Mouse (Mus musculus) forebrain, embryonic 16.5 days (tissue): Measurements from ENCODE around the gene Tpsab1. TPM values are rescaled to one million over a fixed set of nuclear protein-coding genes. Genes with fewer than 3 reads are reported as not detected.

ENCODE experiments used
- ATAC-seq: fragments of 200-750 bp; cut with Nextera tagmentation; 2 replicates; pipeline ENCODE4 v1.8.0; 2017; ENCODE audit warnings: mild to moderate bottlenecking, moderate library complexity
- H3K27ac ChIP-seq: fragments of 300-500 bp; sonication (generic); 2 replicates; pipeline ENCODE4 v1.5.1; 2014; ENCODE audit warnings: low read length, control low read depth
- H3K27me3 ChIP-seq: fragments of 300-500 bp; sonication (generic); replicated peaks from 2 replicates; pipeline ENCODE4 v1.6.1; 2014; ENCODE audit warnings: low read length; ENCODE audit not compliant: control insufficient read depth, insufficient read depth
- H3K36me3 ChIP-seq: fragments of 300-500 bp; sonication (generic); 2 replicates; pipeline ENCODE4 v1.6.1; 2014; ENCODE audit not compliant: control insufficient read depth, insufficient read depth
- H3K4me1 ChIP-seq: fragments of 300-500 bp; sonication (generic); replicated peaks from 2 replicates; pipeline ENCODE4 v1.6.1; 2014; ENCODE audit warnings: low read length; ENCODE audit not compliant: control insufficient read depth, insufficient read depth
- H3K4me2 ChIP-seq: fragments of 300-500 bp; sonication (generic); 2 replicates; pipeline ENCODE4 v1.6.1; 2014; ENCODE audit warnings: mild to moderate bottlenecking, low read length, control low read depth
- H3K4me3 ChIP-seq: fragments of 300-500 bp; sonication (generic); replicated peaks from 2 replicates; pipeline ENCODE4 v1.5.1; 2014; ENCODE audit warnings: mild to moderate bottlenecking, low read length, control low read depth
- H3K9ac ChIP-seq: fragments of 300-500 bp; sonication (generic); replicated peaks from 2 replicates; pipeline ENCODE4 v1.6.1; 2014; ENCODE audit warnings: low read depth, low read length, control low read depth
- H3K9me3 ChIP-seq: fragments of 300-500 bp; sonication (generic); 2 replicates; pipeline ENCODE4 v1.6.1; 2016; ENCODE audit warnings: low read length; ENCODE audit not compliant: control insufficient read depth
- WGBS: fragments of 180-500 bp; shearing (Covaris S2); extraction: QIAGEN DNeasy Blood & Tissue Kit; methylation state at CpG from one replicate; pipeline ENCODE4 v1.1.7; 2014; 5-methylcytosine and 5-hydroxymethylcytosine counted together
- polyA plus RNA-seq: library from polyadenylated mRNA; unstranded; fragments of >200 nt; fragmentation: Nextera tagmentation; extraction: Ambion mirVana; gene quantifications from 2 replicates; pipeline ENCODE4 v1.2.1, GENCODE M21; 2015

The Tpsab1 gene
- polyA plus RNA-seq, 1 experiment from 2014 or later, result not detected

- Histone ChIP-seq H3K9me3 (no peaks in the 10 kb centered on the region), H3K27me3 (no peaks in the 10 kb centered on the region), H3K9ac (no peak overlapping the region), H3K36me3 (no peaks in the 10 kb centered on the region), H3K27ac (no peak overlapping the region), H3K4me1 (no peaks in the 10 kb centered on the region), H3K4me3 (no peak overlapping the region), H3K4me2 (no peak overlapping the region)
- whole genome bisulfite sequencing, result 87% methylated on average over 4 of the region's 4 CpGs
- no peak for ATAC-seq
Measured at GRCm38 (mm10) chr17:25338218-25338617, 7.1 kb downstream of the Tpsab1 start.

- Histone ChIP-seq H3K27ac (no peak overlapping the region), H3K4me3 (no peak overlapping the region), H3K27me3 (no peaks in the 10 kb centered on the region), H3K9me3 (no peaks in the 10 kb centered on the region), H3K4me1 (no peaks in the 10 kb centered on the region), H3K4me2 (no peak overlapping the region), H3K9ac (no peak overlapping the region), H3K36me3 (no peaks in the 10 kb centered on the region)
- ATAC-seq, result no peak
- WGBS, result 2% methylated on average over 8 of the region's 8 CpGs
Measured at GRCm38 (mm10) chr17:25333943-25334342, 11.4 kb downstream of the Tpsab1 start.

- Histone ChIP-seq H3K9ac (no peak overlapping the region), H3K27me3 (peaks cover 3% of the 10 kb centered on the region; the same call in 1 of the 2 replicates), H3K27ac (no peak overlapping the region), H3K36me3 (no peaks in the 10 kb centered on the region), H3K4me2 (no peak overlapping the region), H3K4me3 (no peak overlapping the region), H3K9me3 (no peaks in the 10 kb centered on the region), H3K4me1 (no peaks in the 10 kb centered on the region)
- ATAC-seq, result no peak
- 73% methylated on average over 9 of the region's 9 CpGs for WGBS
Measured at GRCm38 (mm10) chr17:25332321-25332720, 13.0 kb downstream of the Tpsab1 start.

- Histone ChIP-seq H3K4me2 (no peak overlapping the region), H3K4me3 (no peak overlapping the region), H3K9ac (no peak overlapping the region), H3K27ac (no peak overlapping the region), H3K9me3 (no peaks in the 10 kb centered on the region), H3K27me3 (no peaks in the 10 kb centered on the region), H3K36me3 (no peaks in the 10 kb centered on the region), H3K4me1 (no peaks in the 10 kb centered on the region)
- ATAC-seq, result no peak
- 26% methylated on average over 2 of the region's 2 CpGs for WGBS
Measured at GRCm38 (mm10) chr17:25322930-25323329, 22.4 kb downstream of the Tpsab1 start.

GRCm38 (mm10) chr17:25320819-25321218, 24.5 kb downstream of the Tpsab1 start:
- Histone ChIP-seq H3K27ac (no peak overlapping the region), H3K9me3 (no peaks in the 10 kb centered on the region), H3K4me3 (no peak overlapping the region), H3K9ac (no peak overlapping the region), H3K4me2 (no peak overlapping the region), H3K36me3 (no peaks in the 10 kb centered on the region), H3K27me3 (no peaks in the 10 kb centered on the region), H3K4me1 (no peaks in the 10 kb centered on the region)
- ATAC-seq, result no peak
- 88% methylated on average over 8 of the region's 8 CpGs for WGBS

- 73% methylated on average over 5 of the region's 5 CpGs for WGBS
- Histone ChIP-seq H3K36me3 (no peaks in the 10 kb centered on the region), H3K4me1 (no peaks in the 10 kb centered on the region), H3K27ac (no peak within 1 kb of the TSS), H3K4me2 (no peak within 1 kb of the TSS), H3K9ac (no peak within 1 kb of the TSS), H3K4me3 (no peak within 1 kb of the TSS), H3K27me3 (no peaks in the 10 kb centered on the region), H3K9me3 (no peaks in the 10 kb centered on the region)
- ATAC-seq, result no peak
Measured at GRCm38 (mm10) chr17:25318354-25318753, 27.0 kb downstream of the Tpsab1 start, which contains the start of gene Prss29. Gene Prss29 (plus strand): TSS chr17:25318654.

GRCm38 (mm10) chr17:25308346-25308745, 37.0 kb downstream of the Tpsab1 start, which contains the start of gene Prss28:
Gene Prss28 (plus strand): TSS chr17:25308646.
- Histone ChIP-seq H3K4me1 (no peaks in the 10 kb centered on the region), H3K4me2 (no peak within 1 kb of the TSS), H3K9ac (no peak within 1 kb of the TSS), H3K36me3 (no peaks in the 10 kb centered on the region), H3K4me3 (no peak within 1 kb of the TSS), H3K27ac (no peak within 1 kb of the TSS), H3K27me3 (no peaks in the 10 kb centered on the region), H3K9me3 (no peaks in the 10 kb centered on the region)
- WGBS, result 84% methylated on average over 4 of the region's 4 CpGs
- ATAC-seq, result no peak

- WGBS, result 88% methylated on average over 5 of the region's 5 CpGs
- H3K9me3 ChIP-seq, result no peaks in the 10 kb centered on the region
- H3K36me3 ChIP-seq, result no peaks in the 10 kb centered on the region
- no peak for ATAC-seq
- H3K4me1 ChIP-seq, result no peaks in the 10 kb centered on the region
- no peaks in the 10 kb centered on the region for H3K27me3 ChIP-seq
- H3K4me2 ChIP-seq, result no peak within 1 kb of the TSS
- no peak within 1 kb of the TSS for H3K9ac ChIP-seq
- no peak within 1 kb of the TSS for H3K4me3 ChIP-seq
- no peak within 1 kb of the TSS for H3K27ac ChIP-seq
Measured at GRCm38 (mm10) chr17:25298094-25298493, 47.3 kb downstream of the Tpsab1 start, which contains the start of gene Prss34. Gene Prss34 (plus strand): TSS chr17:25298394.

- Histone ChIP-seq H3K9me3 (no peaks in the 10 kb centered on the region), H3K27me3 (no peaks in the 10 kb centered on the region), H3K27ac (no peak overlapping the region), H3K4me2 (no peak overlapping the region), H3K4me1 (no peaks in the 10 kb centered on the region), H3K4me3 (no peak overlapping the region), H3K9ac (no peak overlapping the region), H3K36me3 (no peaks in the 10 kb centered on the region)
- WGBS, result 47% methylated on average over 1 of the region's 1 CpGs
- no peak for ATAC-seq
Measured at GRCm38 (mm10) chr17:25294111-25294510, 51.3 kb downstream of the Tpsab1 start.

- no peaks in the 10 kb centered on the region for H3K4me1 ChIP-seq
- H3K4me3 ChIP-seq, result no peak overlapping the region
- H3K9me3 ChIP-seq, result no peaks in the 10 kb centered on the region
- ATAC-seq, result no peak
- H3K9ac ChIP-seq, result no peak overlapping the region
- no peaks in the 10 kb centered on the region for H3K36me3 ChIP-seq
- no peak overlapping the region for H3K27ac ChIP-seq
- no peaks in the 10 kb centered on the region for H3K27me3 ChIP-seq
- no peak overlapping the region for H3K4me2 ChIP-seq
- WGBS, result 86% methylated on average over 5 of the region's 5 CpGs
Measured at GRCm38 (mm10) chr17:25293495-25293894, 51.9 kb downstream of the Tpsab1 start.
